Mouse (Mus musculus) natural killer cell, adult 2 months (primary cell): ENCODE measurements around the gene Mrtfb.
A peak's percentile ranks its signal among the peaks of the same experiment; 100 is the strongest.

ENCODE experiments used
- DNase-seq, 2 experiments: peaks; one replicate each; pipeline ENCODE4 v3.0.0; 2022; ENCODE audit warnings: low spot score in 2 of 2

Mrtfb gene

DNA sequence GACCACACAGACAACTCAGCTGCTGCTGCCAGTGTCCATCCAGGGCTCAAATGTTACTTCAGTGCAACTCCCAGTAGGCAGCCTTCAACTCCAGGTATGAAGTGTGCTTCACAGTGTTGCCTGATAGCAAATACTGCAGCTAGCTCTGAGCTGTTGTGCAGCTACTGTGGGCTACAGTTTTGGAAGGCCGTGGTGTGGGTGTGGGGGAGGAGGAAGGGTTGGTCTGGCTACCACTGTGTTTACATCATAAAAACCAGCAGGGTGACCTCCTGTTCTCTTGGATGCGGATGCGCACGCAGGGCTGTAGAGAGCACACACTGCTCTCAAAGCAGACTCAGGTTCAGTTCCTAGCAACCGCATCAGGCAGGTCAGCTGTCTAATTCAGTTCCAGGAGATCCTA, 145.3 kb downstream of the Mrtfb start:
- DNase-seq, result no peak

DNA sequence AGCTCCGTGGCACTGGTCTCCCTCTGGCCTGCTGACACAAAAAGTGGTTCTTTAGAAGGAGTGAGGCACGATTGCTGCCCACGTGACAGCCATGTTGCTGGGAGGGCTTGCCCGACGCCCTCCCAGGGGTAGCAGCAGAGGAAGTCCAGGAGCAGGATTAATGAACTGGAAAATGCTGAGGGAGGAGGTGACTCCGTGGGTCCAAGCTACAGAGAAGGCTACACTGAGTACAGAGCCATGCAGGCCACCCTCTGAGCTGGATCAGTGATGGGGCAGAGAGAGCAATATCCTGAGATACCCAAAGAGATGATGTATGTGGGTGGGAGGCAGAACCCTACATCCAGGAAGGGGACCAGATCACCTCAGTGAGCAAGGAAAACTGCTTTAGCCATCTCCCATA, 148.4 kb downstream of the Mrtfb start:
- no peak for DNase-seq

DNA sequence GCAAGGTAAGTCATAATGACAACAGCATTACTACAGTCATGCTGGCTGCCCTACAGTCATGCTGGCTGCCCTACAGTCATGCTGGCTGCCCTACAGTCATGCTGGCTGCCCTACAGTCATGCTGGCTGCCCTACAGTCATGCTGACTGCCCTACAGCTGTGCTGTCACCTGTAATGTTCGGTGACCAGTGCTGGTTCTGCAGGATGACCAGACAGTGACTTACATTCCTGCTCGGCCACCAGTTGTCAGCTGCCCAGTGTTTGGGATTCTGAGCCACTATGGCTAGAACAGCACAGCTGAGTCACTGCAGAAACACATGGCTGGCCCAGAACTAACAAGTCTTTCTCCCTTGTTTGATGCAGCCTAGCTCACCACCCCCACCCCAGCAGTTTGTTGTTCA, 149.1 kb downstream of the Mrtfb start:
- DNase-seq, result no peak

DNA sequence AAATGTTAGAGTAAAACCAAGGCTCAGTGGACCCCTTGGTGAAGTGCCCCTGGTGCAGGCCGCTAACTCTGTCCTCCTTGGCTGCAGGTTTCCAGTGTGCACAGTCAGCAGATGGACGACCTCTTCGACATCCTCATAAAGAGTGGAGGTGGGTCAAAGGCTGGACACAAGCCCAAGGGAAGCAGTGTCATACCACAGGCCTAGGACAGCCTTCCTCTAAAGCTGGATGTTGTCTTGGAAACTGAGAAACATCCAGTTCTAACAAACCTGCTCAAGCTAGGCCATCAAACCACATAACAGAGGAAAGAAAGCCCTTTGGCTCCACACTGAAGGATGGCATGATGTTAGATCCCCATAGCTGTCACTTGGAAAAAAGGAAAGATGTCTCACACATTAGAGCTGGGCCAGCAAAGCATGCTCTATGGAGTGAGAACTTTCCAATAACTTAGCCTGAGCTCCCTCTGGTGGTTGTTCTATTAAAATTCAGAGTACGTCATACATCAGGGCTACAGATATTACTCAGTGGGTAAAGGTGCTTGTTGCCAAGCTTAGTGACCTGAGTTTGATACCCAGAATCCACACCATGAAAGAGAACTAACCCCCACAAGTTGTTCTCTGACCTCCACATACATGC, 153.4 kb downstream of the Mrtfb start:
- peak in 1 of 2 experiments; percentile 5 for DNase-seq

DNA sequence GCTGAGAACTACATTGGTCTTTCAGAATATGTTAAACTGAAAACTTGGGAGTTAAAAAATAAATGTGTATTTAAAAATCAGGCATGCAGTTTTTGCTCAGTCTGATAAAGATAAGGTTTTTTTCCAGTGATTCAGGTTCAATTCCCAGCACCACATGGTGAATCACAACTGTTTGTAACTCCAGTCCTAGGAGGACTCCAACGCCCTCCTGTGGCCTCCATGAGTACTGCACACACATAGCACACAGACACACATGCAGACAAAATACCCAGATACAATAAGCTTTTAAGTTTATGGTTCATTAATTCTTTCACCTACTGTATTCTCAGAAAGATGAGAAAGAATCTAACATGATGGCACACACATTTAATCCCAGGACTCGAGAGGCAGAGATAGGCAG, 154.5 kb downstream of the Mrtfb start:
- DNase-seq, result no peak

DNA sequence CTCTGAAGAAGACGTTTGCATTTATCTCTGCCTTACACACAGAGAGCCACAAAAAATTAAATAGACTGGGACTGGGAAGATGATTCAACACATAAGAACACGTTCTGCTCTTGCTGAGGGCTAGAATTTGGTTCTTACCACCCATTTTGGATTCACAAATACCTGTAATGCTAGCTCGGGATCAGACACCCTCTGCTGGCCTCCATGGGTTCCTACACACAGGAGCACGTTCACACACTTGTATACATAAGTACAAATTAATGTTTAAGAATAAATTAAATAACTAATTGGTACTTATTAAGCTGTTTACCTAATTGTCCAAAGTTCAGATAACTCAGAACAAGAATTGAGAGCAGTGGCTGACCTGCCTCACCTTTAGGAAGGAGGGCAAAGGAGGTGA, 155.2 kb downstream of the Mrtfb start:
- DNase-seq, result no peak

DNA sequence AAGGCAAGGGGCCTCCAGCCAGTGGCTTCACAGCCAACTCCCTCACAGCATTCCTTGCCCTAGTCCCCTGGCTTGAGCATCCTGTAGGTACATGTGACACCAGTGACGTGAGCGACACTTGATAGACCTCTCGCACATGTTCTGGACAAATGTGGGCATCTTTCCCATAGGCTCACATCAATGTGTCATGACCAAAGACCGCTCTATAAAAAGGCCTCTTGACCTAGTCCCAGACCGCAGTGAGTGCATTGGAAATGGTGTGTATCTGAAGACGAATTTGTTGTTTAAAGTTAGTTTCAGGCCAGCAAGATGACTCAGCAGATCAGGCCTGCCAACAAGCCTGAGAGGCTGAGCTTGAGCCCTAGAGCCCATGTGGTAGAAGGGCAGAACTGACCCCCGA, 158.3 kb downstream of the Mrtfb start:
- DNase-seq, result no peak

DNA sequence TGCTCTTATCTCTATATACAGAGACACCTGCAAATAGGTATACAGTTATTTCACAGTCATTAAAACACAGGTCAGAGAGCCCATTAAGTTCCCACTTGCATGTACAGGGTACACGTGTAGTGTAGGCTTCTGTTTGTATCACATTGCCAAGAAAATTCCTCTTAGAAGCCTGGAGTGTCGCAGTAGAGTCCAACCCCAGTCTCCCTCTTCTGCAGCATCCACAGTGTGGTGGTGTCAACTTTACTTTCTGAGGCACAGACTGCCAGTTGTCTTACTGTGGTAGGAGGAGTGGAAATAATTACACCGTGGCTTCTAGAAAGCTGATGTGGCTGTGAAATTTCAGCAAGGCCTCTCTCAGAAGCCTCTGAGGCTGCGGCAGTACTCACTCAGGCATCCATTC, 158.7 kb downstream of the Mrtfb start:
- DNase-seq, result no peak

DNA sequence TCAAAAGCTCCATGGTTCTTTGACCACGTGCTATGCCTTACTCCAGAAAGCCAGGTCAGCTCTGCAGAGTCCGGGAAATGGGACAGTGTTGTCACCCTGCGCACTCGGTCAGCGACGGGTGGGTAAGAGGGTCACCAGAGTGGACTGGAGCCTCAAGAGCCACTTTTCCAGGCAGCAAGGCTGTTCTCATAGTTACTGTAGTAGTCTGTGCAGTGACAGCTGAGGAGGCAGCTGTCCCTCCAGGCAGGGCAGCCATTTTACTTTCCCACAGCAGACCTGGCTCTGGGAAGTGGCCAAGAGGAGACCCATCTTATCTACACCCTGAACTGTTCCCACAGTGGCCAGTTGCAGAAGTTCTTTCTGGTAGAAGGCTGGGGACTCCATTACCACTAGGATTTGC, 159.2 kb downstream of the Mrtfb start:
- no peak for DNase-seq

DNA sequence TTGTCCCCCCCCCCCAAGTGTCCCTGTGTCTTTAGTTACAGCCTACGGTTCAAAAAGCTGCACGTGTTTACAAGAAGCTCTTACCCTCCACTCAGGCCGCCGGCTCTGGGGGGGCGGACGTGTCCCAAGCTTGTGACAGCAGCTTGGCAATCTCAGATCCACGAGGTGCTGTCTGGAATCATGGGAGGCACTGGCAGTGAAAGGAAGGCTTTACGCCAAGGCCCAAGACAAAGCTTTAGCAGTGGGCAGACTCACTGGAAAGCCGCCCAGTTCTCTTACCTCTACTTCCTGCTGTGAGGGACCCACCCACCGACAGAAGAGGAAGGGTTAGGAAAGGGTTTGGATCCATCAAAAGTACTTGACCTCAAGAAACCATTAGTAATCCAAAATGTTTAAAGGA, 160.2 kb downstream of the Mrtfb start:
- DNase-seq, result no peak

DNA sequence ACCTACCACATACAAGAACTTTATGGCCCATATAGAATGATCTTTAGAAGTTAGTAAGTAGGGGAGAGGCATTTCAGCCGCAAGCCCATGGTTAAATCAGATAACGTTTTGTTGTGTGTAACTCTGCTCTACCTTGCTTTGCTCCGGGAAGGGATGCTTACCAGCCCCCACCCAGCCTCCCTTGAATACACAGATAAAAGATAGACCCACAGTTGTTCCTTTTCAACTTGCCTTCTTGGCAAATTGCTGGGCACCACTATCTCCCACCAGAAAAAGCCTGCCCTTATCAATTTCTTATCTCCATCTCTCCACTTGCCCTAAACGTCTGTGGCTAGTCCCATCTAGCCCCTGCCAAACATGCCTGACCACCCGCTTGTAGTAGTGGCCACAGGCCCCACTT, 161.6 kb downstream of the Mrtfb start:
- no peak for DNase-seq

DNA sequence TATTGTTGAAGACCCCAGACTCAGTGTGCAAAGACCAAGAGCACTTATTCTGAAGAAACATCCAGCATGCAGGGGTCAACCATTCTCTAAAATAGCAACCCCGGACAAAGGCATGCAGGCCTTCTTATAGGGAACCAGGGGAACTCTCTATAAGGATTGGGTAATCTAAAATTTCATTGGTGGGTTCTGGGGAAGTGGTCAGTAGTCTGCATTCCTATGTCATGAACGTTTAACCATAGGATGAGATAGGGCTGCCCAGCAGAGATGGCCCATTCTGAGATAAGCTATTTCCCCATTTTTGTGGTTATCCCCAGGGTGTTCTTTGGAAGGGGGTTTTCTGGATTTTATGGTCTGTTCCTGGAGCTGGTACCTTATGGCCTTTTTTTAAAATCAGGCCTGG, 163.5 kb downstream of the Mrtfb start:
- DNase-seq, result no peak

DNA sequence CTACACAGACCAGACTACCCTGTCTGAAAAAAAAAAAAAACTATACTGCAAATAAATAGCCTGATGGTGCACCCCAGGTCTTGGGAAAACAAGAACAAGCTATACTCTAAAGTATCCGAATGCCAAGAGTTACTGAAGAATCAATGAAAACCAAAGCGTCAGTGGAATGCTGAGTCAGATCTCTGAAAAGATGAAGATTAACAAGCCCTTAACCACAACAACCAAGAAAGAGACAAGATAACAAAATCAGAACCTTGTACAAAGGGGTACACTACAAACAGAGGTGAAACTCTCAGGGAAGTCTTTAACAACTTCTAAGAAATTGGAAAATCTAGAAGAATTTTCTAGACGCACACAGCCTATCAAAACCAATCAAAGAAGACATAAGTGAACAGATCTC, 166.2 kb downstream of the Mrtfb start:
- no peak for DNase-seq

DNA sequence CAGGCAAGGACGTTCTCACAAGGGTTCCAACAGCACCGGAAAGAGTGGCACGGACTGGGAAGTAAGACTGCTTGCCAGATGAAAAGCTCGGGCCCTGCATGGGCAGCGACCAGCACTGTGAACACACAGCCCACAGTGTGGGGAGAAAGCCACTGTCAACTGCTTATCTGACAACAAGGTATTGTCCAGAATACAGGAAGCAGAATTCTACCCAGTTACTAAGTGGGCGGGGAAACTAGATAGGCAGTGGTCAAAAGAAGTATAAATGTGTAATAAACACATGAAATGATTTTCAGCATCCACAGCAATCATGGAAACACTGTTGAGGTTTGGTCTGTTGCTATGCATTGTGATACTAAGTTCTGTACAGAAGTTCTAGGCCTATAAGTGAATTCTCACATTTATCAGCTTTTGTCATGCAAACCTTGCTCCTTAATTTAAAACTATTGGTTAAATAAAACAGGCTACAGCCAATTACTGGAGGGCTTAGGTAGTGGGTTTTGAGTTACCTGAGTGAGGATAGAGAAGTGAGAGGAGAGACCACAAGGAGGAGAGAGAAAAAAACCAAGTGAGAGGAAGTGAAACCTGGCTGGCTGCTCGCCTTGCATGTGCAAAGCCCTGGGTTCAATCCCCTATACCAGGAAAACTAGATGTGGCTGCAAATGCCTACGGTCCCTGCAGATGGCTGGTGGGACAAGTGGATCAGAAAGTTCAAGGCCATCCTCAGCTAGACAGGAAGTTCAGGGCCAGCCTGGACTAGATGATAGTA, 167.5 kb downstream of the Mrtfb start:
- DNase-seq, result peak in 1 of 2 experiments; percentile 50

DNA sequence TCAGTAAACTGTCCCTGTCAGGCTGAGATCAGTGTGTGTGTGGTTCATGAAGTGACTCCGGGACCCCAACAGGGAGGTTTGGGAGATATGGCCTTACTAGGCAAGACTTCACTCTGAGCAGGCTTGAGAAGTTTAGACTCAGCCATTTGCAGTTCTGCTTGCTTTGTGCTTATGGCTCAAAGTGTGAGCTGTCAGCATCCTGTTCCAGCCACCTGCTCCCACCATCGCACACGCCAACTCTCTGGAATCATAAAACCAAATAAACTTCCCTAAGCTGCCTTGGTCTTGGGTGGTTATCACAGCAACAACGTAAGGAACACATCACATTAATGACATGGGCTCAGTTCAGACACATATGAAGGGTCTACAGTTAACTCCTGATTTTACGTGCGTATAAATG, 169.5 kb downstream of the Mrtfb start:
- no peak for DNase-seq

DNA sequence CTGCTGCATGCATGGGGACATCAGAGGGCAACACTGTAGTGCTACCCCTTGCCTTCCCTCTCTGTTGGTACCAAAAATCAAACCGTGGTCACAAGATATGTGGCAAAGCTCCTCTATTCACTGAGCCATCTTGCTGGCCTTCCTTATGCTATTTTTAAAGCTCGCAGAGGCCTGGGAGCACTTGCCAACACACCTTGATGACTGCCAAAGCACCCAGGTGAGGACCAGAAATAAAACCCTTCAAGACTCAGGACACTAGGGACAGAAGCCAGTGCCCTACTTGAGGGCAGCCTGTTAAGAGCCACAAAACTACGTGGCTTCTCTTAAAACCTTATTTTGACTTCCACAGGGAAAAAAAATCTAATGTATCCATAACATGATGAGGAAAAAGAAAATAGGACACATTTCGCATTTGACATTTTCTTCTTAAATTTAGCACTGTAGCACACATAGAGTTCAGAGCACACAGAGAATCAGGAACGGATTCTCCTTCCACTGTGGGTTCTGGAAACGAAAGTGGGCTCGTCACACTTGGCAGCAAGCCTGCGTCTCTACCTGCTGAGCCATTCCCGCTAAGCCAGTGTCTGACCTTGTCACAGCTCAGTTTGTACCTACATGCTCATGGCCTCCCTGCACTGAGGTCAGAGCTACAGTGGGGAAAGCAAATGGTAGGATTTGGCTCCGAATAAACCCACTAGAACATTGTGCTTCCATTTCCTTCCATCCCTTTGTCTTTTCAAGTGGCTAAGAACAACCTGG, 170.7 kb downstream of the Mrtfb start:
- DNase-seq, result no peak

DNA sequence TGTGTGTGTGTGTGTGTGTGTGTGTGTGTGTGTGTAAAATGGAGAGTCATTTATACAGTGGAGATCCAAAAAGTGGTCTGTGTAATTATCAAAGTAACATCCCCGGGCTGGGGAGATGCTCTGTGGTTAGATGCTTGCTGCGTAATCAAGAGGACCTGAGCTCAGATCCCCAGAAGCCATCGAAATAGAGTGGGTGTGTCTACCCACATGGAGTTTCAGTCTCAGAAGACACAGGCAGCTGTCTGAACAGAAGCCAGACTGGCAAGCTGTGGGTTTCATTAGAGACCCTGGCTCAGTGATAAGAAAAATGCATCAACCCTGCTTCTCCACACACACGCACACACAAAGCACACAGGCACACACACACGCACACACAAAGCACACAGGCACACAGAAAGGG, 171.8 kb downstream of the Mrtfb start:
- DNase-seq, result no peak

DNA sequence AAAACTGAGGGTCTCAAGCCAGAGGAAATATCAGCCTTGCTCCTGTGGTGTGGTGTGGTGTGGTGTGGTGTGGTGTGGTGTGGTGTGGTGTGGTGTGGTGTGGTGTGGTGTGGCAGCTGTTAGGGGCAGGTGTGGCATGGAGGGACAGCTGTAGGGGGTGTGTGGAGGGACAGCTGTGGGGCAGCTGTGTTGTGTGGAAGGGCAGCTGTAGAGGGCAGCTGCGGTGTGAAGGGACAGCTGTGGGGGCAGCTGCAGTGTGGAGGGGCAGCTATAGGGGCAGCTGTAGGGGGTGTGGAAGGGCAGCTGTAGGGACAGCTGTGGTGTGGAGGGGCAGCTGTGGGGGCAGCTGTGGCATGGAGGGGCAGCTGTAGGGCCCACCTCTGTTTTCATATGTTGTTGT, 172.5 kb downstream of the Mrtfb start:
- DNase-seq, result no peak

DNA sequence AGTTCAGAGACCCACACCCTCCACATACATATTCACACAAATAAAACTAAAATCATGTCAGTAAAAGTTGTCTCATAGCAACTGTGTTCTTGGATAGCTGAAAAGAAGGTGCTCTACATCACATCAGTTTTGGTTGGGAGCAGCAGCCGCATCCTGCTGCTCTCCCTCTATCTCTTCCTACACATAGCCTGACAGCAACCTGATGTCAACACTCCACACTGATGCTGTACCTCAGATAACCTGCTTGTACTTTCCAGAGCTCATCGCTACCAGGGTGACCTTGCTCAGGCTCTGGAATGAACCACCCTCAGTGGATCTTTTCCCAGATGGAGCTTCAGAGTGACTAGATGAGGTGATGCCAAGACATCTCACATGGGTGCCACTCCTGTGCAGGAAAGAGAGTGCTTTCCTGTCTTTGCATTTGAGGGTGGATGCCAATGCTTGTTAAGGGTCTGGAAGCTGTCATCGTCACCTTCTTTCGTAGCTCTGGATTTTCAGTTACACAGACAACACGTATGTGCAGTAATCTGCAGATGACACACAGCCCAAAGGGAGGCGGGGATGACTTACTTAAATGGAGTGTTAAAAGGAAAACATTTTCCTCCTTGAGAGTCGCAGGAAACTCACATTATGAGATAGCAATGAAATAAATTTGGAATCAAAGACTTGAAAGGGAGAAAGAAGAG, 173.8 kb downstream of the Mrtfb start:
- DNase-seq, result no peak

DNA sequence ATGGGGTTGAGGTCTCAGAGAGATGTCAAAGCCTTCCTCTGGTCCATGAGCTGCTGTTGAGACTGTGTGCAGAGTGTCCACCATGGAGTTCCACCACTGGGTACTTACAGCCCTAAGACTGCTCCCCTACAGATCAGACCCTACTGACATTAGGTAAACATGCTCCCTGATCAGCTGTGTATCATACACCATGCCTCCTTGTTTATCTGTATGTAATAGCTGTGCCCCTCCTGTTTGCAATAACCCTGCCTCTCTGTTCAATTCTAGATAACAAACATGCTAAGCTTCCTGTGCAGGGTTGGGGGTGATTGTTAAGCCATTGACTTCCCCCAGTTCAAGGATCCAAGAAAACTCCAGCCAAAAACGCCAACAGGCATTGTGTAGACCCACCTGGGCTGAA, 174.7 kb downstream of the Mrtfb start:
- no peak for DNase-seq

DNA sequence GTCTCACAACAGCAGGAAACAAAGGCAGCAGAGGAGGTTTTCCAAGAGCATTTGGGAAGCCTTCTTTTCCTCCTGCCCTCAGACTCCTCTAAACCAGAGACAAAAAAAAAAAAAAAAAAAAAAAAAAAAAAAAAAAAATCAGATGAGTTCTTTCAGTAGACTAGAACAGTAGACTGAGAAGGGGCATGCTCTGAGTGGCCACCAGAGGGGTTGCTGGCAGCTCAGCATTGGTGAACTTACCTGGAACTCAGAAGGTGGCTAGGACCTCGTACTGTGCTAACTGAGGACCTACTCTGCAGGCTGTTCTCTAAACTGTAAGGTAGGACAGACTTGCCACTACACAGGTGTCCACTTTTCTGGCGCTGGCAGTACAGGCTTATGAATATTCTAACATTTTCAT, 179.3 kb downstream of the Mrtfb start:
- DNase-seq, result peak in 1 of 2 experiments; percentile 8

DNA sequence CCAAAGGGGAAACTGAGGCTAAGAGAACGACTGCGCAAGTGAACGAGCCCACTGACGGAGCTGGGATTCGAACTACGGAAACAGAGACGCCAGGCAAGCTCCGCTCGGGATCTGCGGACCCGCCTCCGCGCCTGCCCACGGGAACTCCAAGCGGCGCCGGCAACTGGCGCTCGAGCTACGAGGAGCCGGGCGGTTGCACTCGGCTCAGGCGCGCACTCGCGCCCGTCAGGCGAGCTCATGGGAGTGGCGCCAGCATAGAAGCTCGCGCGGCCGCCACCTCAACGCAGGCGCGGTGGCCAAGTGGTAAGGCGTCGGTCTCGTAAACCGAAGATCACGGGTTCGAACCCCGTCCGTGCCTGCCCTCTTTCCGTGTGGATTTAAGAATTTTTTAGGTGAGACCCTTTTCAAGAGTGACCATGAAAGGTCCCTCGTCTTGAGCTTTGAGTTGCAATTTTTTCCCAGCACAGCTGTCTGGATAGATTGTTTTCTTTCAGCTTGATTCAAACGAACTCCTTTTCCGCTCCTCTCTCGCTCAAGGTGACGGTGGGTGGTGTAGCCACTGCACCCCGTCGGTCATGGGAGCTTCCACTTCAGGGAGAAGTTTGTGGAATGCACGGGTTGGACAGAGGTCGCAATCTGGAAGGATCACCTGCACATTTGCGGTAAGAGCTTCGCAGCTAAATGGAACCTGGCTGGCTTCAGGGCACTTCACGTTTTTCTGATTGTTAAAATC, 180.9 kb downstream of the Mrtfb start:
- peak; percentile 93 to 96 for DNase-seq
